Mouse (Mus musculus) lung, adult 2 months (tissue): ENCODE results near the gene Galnt7.

Experiments
- CTCF ChIP-seq: fragments of 200-500 bp; IDR thresholded peaks from 2 replicates; pipeline ENCODE4 v1.5.1; 2011; ENCODE audit warnings: mild to moderate bottlenecking, low read length, control low read depth; ENCODE audit not compliant: insufficient read depth
- POLR2A ChIP-seq: fragments of 200-500 bp; IDR thresholded peaks from 2 replicates; pipeline ENCODE4 v1.6.1; 2011; ENCODE audit warnings: low read depth, mild to moderate bottlenecking, control low read depth, low read length, borderline replicate concordance; ENCODE audit errors: extremely low read depth

GRCm38 (mm10) chr8:57599813-57600555, 52.8 kb downstream of the Galnt7 start:
- TF ChIP-seq CTCF (no peak), POLR2A (no peak)
